Mouse (Mus musculus) urinary bladder, postnatal 25 days (tissue): ENCODE results near the gene Dpp6.

Source experiments
- DNase-seq: peaks from one replicate; pipeline ENCODE4 v3.0.0; 2022; ENCODE audit warnings: low spot score

Dpp6 gene

DNA sequence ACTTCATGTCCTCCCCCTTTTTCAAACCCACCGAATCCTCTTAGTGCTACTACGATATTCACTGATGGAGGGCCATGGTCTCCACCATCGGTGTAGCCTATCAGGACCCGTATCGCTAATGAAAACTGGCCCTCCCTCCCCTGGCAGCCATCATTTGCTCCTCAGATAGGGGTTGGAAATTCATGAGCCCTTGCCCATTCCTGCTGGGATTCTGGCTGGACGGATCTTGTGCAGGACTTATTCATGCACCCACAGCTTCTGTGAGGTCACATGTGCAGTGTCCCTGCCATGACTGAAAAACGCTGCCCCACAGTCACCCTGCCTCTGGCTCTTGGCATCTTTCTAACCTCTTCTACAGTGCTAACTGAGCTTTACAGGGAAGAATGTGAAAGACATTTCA lies 475.2 kb downstream of the Dpp6 start:
- no peak for DNase-seq

DNA sequence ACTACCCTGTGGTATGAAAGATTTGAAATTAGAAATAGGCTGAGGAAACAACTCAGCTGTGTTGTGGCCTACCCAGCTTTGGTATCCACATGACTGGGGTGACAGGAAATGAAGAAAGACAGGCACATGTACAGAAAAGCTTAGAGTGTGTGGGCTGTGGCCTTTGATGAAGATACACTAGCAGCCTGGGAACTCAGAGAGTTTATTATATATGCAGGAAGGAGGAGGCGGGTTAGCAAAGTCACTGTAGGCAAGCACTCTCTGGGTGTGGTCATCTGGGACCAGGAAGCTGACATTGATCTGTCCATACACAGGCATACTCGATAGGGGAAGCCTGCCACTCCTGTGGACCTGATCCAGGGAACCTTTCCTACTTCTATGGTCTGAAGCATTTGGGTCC lies 487.1 kb downstream of the Dpp6 start:
- no peak for DNase-seq

DNA sequence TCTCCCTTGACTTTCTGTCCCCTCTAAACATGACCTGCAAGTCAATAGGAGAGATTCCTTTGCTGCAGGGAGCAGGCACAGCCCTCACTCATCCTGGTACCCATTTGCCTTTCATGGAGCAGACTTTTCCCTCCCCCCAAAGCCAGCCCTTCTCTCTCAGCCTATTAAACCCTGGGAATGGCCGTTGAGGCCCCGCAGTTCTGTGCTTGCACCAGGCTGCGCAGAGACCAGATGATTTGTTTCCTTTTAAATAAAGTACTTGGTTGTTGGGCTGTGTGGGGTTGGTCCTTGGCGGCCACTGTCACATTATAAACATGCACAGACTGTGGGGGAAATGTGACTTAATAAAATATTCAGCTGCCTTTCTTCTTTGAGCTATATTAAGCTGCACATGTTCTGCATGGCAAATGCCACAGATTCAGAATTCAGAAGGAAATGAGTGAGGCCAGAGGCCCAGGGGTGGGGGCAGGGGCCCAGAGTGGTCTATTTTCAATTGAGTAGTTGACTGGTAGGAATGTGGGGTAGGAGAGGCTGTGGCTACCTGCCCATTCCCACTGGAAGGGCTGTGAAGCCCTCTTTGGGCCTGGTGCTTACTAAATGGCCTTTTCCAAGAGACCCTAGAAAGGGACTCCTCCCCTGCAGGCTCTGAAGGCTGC lies 489.6 kb downstream of the Dpp6 start:
- DNase-seq: no peak

DNA sequence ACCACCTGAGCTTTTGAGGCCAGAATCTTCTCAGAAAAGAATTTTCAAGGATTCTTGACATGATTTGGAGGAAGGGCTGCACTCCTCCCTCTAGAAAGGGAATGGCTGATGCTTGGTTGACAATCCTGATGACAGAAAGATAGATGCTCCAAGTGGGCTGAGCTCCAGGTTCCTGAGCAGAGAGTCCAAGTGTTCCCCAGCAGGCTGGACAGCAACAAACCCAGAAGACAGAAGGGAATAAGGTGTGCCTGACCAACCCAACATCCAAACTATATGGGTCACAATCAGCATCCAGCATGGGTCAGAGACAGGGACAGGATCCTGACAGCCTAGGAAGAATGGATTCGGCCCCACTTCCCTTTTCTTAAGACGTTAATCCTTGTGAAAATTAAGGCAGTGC lies 493.2 kb downstream of the Dpp6 start:
- no peak for DNase-seq

DNA sequence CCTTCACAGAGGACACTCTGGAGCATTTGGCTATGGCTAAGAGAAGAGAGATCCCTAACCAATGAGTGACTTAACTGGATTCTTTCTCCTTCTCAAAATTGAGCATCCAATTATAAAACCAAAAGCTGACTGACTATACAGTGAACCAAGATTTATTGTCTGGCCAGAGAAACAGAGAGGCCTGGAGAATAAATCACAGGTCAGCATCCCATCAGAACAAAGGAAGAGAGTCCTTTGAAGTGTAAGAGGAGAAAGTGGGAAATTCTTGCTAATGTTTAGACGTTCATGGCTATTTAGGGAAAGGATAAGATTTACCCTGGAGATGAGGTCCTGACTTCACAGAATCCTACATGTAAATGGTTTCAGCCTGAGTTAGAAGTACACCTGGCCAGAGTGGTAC lies 499.7 kb downstream of the Dpp6 start:
- no peak for DNase-seq

DNA sequence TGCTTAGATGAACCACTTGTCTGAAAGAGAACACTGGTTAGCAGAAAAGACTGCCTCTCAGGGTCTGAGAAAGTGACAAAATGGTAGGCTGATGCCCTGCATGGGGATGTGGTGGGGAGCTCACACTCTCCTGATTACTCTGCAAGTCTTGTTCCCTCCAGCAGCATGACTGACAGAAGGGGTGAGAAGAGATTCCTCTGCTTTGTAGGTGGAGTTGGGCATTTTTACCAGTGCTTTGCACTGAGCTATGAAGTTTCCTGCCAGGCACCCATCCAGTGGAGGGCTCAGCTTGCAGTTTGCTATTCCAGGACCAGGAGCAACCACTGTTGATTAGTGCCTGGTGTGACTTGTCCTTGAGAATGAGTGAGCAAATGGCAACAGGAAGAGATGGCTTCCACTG lies 500.3 kb downstream of the Dpp6 start:
- DNase-seq: no peak

DNA sequence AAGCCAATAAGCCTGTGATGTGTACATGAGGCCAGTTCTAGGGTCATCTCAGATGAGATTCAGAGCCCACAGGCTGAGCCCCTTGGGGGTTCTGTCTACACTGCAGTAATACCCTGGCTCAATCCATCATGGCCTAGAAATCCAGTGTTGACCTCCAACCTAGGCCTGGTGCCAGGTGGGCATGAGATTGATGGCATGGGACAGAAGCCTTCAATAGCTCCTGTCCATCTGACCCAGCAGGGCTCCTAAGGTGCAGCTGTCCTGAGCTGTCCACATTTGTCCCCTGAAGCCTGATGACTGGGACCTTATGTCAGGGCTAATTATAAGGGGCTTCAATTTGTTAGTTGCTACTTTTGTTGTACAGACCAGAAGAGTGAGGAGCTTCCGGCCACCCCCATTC lies 500.8 kb downstream of the Dpp6 start:
- no peak for DNase-seq

DNA sequence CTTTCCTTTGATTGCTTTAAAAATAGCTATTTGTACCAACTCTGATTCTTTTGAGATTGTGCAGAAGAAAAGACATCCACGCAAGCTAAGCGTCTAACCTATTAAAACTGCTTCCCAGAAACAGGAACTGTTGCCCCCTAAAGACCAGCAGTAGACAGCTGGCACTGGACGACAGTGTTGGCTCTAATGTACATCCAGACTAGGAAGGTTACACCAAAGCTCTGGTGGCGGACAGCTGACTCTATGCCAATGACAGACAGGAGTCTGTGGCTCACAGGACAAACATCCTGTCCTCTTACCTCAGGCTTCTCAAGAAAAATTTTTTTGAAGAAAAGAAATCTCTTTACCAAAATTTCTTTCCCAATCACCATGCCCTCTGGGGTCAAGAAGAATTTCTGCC lies 502.7 kb downstream of the Dpp6 start:
- no peak for DNase-seq

DNA sequence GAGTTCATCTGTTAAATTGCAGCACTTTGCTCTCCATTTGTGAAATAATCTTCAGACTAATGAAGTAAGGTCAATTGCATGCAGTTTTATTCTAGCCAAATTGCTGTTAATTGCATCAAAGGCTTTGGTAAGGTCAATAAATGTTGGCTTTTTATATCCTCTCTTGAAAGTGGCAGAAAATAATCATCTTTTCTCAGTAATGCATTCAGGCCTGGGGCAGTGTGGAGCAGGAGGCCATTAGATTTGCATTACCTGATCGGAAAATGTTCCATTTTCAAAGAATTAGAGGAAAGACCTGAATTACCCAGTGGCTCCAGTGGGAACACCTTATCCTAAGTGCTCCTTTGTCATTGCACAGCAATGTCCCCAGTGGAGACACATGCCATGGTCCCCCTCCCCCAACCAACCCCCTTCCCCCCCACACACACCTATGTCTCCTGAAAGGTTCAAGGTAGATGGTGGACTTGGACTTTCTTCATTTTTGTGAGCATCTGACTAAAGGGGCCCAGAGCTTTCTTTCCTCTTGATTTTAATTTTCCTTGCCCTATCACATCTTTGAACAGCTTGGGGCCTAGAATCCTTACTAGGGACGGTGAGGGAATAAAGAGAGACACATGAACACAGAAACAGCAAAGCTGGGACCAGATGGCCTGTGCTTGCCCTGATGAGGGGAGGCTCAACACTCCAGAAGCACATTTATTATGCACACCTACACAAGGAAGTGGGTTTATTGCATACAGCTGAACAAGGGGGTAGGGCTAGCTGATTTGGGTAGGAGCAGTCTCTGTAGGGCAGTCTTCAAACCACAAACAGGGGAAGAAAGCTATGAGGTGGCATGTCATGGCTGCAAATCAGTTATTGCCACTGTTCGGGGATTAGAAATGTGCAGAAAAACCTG lies 506.1 kb downstream of the Dpp6 start:
- DNase-seq: no peak

DNA sequence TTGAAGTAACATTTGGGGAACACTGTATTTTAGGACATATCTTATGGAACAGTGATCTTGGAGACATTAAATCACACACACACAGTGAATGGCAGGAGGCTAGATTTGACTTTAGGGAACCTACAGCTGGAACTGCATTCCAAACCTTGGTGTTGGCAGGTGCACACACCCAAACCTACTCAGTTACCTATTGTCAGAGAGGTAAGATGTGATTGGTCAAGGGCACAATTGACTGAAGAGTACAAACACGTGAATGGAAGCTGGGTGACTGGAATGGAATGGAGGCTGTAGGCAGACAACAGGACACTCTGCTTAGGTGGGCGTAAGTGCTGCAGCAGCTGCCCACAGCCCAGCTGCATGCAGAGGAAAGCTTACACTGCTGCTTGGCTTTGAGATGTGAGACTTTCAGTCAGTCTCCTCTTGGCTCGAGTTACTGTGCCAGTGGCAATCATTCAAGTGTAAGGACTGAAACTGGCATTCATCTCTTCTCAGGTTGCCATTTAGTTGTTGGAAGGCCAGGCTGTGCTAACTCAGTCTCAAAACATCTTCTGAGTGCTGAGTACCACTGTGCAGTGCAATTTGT lies 507.4 kb downstream of the Dpp6 start:
- no peak for DNase-seq

DNA sequence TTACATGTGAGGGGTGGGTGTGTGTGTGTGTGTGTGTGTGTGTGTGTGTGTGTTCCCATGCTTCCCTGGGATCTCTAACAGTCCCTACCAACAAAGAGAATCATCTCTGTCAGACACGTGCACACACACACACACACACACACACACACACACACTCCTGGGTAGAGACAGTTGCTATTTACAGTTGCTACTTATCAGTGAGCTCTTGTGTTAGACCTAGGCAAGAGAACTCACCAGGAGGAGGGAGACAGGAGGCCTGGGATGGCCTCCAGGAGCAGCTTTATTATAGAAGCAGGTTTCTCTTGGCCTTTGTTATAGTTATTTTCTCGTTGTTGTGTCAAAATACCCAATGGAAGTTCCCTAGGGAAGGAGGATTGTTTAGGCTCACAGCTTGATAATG lies 519.7 kb downstream of the Dpp6 start:
- DNase-seq: no peak

DNA sequence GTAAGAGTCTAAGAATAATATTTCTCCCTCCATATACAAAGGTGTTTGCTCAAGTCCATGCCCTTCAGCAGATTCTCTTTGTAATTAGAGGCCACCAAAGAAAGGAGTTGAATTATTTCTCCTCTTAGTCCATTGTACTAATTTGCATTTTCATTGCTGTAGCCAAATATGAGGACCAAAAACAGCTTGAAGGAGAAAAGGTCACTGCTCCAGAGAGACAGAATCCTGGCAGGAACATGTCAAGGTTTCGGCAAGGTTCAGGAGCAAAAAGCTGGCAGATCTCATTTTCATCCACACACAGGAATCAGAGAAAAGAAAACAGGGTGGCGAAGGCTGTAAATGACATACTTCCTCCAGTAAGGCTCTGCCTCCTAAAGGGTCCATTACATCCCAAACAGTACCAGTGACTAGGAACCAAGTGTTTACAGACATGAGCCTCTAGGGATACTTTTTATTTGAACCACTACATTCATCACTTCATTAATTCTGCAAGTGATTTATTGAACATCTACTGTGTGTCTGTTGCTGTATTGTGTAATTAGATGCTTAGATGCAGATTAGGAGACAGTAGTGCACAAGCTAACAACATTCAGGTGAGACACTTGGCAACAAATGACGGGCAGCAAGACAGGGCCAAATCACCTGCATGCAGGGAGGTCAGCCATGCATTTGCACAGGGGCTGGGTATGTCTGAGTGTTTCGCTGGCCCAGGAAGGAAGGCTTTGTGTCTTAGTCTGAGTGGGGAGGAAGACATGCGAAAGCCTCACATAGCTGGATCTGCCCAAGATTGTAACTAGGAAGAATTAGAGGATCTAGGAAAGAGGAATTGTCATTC lies 522.4 kb downstream of the Dpp6 start:
- DNase-seq: no peak

DNA sequence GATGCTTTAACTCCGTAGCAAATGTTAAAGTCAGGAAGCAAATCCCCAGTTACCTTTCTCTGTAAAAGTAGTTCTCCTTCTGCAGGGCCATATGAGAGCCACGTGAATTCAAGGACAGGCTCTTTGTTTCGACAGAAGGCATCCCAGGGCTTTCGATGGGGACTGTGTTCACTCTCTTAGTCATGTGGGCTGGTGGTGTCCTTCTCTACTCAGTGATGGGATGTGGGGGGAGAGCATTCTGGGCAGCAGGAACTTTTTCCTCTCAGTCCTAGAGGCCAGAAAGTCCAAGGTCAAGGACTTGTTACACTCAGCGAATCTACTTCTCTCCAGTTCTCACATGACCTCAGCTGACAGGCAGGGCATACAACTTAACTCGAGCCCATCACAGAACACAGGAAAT lies 525.3 kb downstream of the Dpp6 start:
- no peak for DNase-seq

DNA sequence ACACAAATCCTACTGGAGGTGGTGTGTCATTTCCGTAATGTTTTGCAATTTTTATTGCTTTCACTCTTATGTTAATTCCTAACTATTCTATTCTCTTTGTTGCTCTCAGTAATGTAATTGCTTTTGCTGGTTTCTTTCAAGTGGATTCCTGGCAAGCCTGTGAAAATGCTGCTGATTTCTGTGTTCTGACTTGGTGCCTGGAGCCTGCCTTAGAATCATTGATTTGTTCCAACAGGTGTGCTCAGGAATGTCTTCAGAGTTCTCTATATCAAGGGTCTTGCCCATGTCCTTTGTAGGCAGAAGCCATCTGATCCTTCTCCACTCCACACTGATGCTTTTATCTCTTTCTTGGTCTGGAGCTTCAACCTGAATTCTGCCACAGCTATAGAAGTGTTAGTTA lies 526.6 kb downstream of the Dpp6 start:
- no peak for DNase-seq

DNA sequence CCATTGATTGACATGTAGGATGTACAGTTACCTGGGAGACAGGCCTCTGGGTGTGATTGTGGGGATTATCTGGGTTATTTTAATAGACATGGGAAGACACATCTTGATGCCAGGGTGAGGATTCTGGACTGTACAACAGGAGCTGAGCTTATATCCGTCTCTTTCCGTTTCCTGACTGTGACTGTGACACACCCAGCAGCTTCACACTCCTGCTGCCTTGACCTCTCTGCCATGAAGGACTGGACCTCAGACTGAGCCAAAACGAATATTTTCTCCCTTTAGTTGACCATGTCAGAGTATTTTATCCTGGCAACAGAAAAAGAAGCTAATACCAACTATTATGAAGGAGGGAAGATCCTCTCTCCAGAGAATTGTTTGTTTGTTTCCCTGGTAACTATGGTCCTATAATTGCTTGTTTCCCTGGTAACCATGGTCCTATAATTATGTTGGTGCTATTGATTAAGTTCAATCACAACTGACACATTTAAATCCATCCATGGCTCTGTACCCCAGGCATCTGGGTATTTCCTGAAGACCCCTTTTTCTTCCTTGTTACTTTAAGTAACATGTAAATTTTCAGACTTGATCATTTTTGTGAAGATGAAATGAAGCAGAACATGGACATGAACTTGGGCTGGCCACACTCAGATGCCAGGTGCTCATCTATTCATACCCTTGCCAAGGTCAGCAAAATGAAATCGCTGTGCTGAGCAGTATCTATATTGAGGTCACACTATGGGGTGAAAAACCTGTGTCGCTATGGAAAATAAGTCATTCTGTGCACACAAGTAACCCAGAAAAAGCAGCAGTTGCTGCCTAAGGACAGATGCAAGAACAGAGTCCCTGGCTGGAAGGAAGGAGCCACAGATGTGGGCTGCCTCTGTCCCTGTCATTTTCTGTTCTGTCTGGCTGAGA lies 531.4 kb downstream of the Dpp6 start:
- DNase-seq: no peak

DNA sequence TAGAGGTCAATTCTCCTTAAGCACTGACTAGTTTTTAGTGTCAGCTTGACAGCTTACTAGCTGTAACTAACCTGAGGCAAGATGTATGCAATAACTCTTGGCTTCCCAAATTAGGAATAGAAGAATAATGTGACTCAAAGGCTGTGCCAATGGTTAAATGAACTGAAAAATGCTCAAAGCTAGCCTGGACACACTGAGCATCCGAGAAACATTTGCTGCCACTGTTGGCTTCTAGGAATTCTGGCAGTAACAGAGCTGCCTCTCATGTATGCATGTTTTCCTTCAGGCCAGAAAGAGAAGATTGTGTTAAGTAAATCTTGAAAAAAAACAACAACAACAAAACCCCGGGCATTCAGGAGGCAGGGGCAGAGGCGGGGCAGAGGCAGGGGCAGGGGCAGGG lies 540.6 kb downstream of the Dpp6 start:
- DNase-seq: no peak

DNA sequence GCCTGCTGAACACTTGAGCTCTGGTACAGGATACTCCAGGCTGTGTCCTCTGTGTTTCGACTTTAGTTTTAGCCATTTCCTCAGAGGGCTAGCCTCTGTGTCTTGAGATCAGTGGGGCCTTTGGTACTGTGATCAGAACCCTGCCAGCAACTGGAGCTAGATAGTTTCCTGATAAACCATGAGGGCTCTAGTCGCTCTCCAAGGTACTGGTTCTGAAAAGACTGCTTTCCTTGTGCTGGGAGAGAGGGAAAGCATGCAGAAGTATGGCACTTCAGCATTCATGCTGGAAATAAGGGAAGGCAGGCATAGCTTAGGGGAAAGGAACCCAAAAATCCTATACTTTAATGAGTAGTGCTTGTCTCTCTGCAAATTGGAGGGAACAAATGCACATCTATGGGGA lies 548.9 kb downstream of the Dpp6 start:
- no peak for DNase-seq

DNA sequence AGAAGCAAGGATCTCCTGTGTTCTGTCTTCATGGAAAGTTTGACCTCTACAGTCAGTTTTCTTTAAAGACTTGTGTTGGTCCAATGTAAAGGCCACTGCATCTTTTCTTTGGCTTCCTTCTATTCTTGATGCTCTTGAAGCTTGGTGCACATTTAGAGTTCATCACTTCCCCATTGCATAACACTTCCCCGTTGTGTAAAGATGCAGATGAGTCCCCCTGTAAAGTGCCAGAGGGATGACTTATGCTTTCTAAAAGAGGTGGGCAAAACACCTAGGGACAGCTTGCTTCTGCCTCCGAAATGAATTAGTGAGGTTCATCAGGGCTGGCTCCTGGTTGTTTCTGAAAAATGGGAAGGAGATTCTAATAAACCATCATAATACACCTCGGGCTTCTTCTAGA lies 553.8 kb downstream of the Dpp6 start:
- DNase-seq: no peak

DNA sequence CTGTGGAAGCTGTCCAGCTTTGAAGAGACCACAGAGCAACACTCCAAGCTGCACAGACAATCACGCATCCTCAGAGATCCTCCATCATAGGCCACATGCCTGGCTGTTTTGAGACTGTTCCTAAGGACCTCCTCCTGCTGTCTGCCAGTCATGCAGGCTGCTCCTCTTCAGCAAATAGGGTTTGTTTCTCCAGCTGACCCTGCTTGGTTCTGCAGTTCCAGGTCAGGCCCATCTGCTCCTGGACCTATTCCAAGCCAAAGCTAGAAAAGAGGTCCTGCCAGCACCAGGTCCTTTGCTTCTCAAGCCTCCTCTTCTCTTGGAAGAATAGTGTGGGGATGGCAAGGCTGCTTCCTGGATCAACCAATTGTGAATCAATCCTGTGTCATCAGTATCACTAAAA lies 556.9 kb downstream of the Dpp6 start:
- no peak for DNase-seq

DNA sequence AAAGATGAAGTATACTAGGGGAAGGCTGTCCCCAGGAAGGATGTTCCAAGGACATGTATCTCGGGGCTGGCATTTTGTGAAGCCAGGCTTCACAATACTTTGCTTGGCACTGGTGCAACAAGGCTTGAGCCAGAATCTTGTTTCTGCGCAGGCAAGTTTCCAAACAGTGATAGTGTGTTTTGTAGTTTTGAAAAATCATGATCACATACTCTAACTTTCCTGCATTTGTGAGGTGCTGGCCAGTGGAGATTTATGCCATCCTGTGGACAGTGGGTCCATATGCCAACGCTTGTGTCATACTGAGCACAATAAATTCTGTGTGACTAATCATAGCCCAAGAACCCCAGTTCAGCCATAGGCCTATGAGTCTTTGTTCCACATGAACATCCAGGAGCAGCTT lies 558.8 kb downstream of the Dpp6 start:
- DNase-seq: no peak

DNA sequence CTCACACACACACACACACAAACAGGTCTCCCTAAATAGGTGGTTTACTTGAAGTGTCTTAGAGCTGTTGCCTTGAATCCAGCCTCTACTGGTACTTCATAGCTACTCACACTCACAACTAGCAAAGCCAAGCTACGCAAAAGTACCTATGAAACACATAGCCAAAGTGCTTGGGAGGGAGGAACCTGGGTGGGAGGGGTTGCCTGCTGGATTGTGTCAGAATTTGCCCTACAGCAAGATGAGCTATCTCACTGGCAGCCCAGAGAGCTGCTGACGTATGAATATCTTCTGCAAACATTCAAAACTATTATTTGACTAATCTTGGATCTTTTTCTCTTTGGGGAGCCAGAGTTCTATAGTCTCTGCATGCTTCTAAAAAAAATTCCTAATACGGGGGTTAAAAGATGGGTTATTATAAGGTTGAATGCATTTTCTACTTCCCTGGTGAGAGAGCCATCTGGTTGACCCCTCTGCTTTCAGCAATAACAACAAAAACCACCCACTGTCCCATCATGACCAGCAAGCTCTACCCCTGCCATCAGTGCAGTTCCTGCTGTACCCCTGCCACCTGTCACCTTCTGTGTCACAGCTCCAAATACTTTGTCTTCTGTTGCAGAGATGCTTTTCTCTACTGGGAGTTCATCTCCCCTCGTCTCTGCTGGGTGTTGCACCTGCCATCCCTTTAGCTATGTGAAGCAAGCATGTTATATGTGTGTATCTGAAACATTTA lies 563.8 kb downstream of the Dpp6 start:
- DNase-seq: no peak
